Mouse (Mus musculus) forebrain, postnatal 0 days (tissue): ENCODE measurements at regions not wholly inside any gene's neighbourhood (a gene's known extent, or its start where the extent isn't known, plus 50 kb on each side); places are given as distances from the start of the nearest gene placed in this dataset.
"Not testable (repeated sequence)": the region's sequence is repeated elsewhere in the genome, so short reads cannot be mapped to it uniquely, and the experiment has no call there.

ENCODE experiments used
- ATAC-seq: fragments of 200-750 bp; cut with Nextera tagmentation; 2 replicates; pipeline ENCODE4 v1.8.0; 2017; ENCODE audit warnings: mild to moderate bottlenecking, moderate library complexity
- DNase-seq: peaks from one replicate; pipeline ENCODE4 v3.0.0-alpha.2; 2015
- H3K27ac ChIP-seq: fragments of 300-500 bp; sonication (generic); 2 replicates; pipeline ENCODE4 v1.5.1; 2014; ENCODE audit warnings: low read depth, mild to moderate bottlenecking, antibody characterized with exemption, low read length, moderate library complexity, mixed read lengths
- H3K27me3 ChIP-seq: fragments of 300-500 bp; sonication (generic); 2 replicates; pipeline ENCODE4 v1.6.1; 2014; ENCODE audit warnings: mild to moderate bottlenecking, low read length, mixed read lengths; ENCODE audit not compliant: insufficient read depth
- H3K36me3 ChIP-seq: fragments of 300-500 bp; sonication (generic); 2 replicates; pipeline ENCODE4 v1.6.1; 2014; ENCODE audit warnings: mild to moderate bottlenecking, moderate library complexity; ENCODE audit not compliant: insufficient read depth
- H3K4me1 ChIP-seq: fragments of 300-500 bp; sonication (generic); 2 replicates; pipeline ENCODE4 v1.6.1; 2014; ENCODE audit warnings: antibody characterized with exemption; ENCODE audit not compliant: insufficient read depth
- H3K4me2 ChIP-seq: fragments of 300-500 bp; sonication (generic); 2 replicates; pipeline ENCODE4 v1.6.1; 2014; ENCODE audit warnings: low read depth, mild to moderate bottlenecking, moderate library complexity
- H3K4me3 ChIP-seq: fragments of 300-500 bp; sonication (generic); 2 replicates; pipeline ENCODE4 v1.5.1; 2014; ENCODE audit warnings: low read depth, low read length, mixed read lengths
- H3K9ac ChIP-seq: fragments of 300-500 bp; sonication (generic); 2 replicates; pipeline ENCODE4 v1.6.1; 2014; ENCODE audit warnings: mild to moderate bottlenecking
- H3K9me3 ChIP-seq: fragments of 300-500 bp; sonication (generic); 2 replicates; pipeline ENCODE4 v1.6.1; 2016; ENCODE audit warnings: low read length
- CTCF ChIP-seq: sonication (generic); IDR thresholded peaks from 2 replicates; pipeline ENCODE4 v1.5.1; 2016; ENCODE audit warnings: antibody characterized with exemption, control low read depth, low read depth
- WGBS: fragments of 180-500 bp; shearing (Covaris S2); extraction: QIAGEN DNeasy Blood & Tissue Kit; methylation state at CpG from one replicate; pipeline ENCODE4 v1.1.7; 2014; 5-methylcytosine and 5-hydroxymethylcytosine counted together

- no peaks in the 10 kb centered on the region for H3K36me3 ChIP-seq
- H3K27ac ChIP-seq: no peak overlapping the region
- H3K4me3 ChIP-seq: no peak overlapping the region
- no peaks in the 10 kb centered on the region for H3K27me3 ChIP-seq
- no peak for TF ChIP-seq CTCF
- H3K4me2 ChIP-seq: no peak overlapping the region
- H3K9me3 ChIP-seq: no peaks in the 10 kb centered on the region
- ATAC-seq: no peak
- 85% methylated on average over 4 of the region's 4 CpGs for WGBS
- no peak overlapping the region for H3K9ac ChIP-seq
- H3K4me1 ChIP-seq: no peaks in the 10 kb centered on the region
- DNase-seq: no peak
These were observed 96.4 kb upstream of the C6 start for GRCm38 (mm10) chr15:4630611-4631010.

GRCm38 (mm10) chr15:4641666-4642065 is 85.3 kb upstream of the C6 start:
- 93% methylated on average over 4 of the region's 4 CpGs for WGBS
- ATAC-seq: no peak

GRCm38 (mm10) chr15:4642859-4643258 is 84.1 kb upstream of the C6 start:
- no peak for TF ChIP-seq CTCF
- no peaks in the 10 kb centered on the region for H3K27me3 ChIP-seq
- H3K4me1 ChIP-seq: no peaks in the 10 kb centered on the region
- DNase-seq (no peak), ATAC-seq (no peak)
- no peaks in the 10 kb centered on the region for H3K36me3 ChIP-seq
- no peak overlapping the region for H3K4me3 ChIP-seq
- H3K9me3 ChIP-seq: no peaks in the 10 kb centered on the region
- H3K4me2 ChIP-seq: no peak overlapping the region
- WGBS: 71% methylated on average over 4 of the region's 4 CpGs
- H3K27ac ChIP-seq: no peak overlapping the region
- no peak overlapping the region for H3K9ac ChIP-seq

More at GRCm38 (mm10) chr15:4641666-4642065, 85.3 kb upstream of the C6 start:
- Histone ChIP-seq H3K9ac (no peak overlapping the region), H3K27ac (no peak overlapping the region), H3K9me3 (no peaks in the 10 kb centered on the region), H3K36me3 (no peaks in the 10 kb centered on the region), H3K4me2 (no peak overlapping the region), H3K4me1 (no peaks in the 10 kb centered on the region), H3K4me3 (no peak overlapping the region), H3K27me3 (no peaks in the 10 kb centered on the region)
- DNase-seq: no peak
- TF ChIP-seq CTCF: no peak

GRCm38 (mm10) chr15:4643888-4644606 is 82.9 kb upstream of the C6 start:
- no peaks in the 10 kb centered on the region for H3K36me3 ChIP-seq
- H3K4me1 ChIP-seq: no peaks in the 10 kb centered on the region
- ATAC-seq: no peak
- H3K4me3 ChIP-seq: no peak overlapping the region
- no peak overlapping the region for H3K27ac ChIP-seq
- H3K9ac ChIP-seq: 0 out of 2 replicates have a peak overlapping the region, but pooled peaks have one; percentile 10
- no peak overlapping the region for H3K4me2 ChIP-seq
- DNase-seq: peak; percentile 20
- no peaks in the 10 kb centered on the region for H3K9me3 ChIP-seq
- no peaks in the 10 kb centered on the region for H3K27me3 ChIP-seq
- WGBS: 34% methylated on average over 4 of the region's 4 CpGs
- TF ChIP-seq CTCF: no peak

GRCm38 (mm10) chr15:4648626-4649025 is 78.3 kb upstream of the C6 start:
- H3K4me3 ChIP-seq: no peak overlapping the region
- H3K4me2 ChIP-seq: no peak overlapping the region
- H3K9ac ChIP-seq: no peak overlapping the region
- no peaks in the 10 kb centered on the region for H3K9me3 ChIP-seq
- 68% methylated on average over 4 of the region's 4 CpGs for WGBS
- H3K36me3 ChIP-seq: no peaks in the 10 kb centered on the region
- no peaks in the 10 kb centered on the region for H3K4me1 ChIP-seq
- no peak for DNase-seq
- H3K27ac ChIP-seq: no peak overlapping the region
- no peaks in the 10 kb centered on the region for H3K27me3 ChIP-seq
- TF ChIP-seq CTCF: no peak
- no peak for ATAC-seq

GRCm38 (mm10) chr15:4653706-4654105 is 73.3 kb upstream of the C6 start:
- Histone ChIP-seq H3K4me1 (no peaks in the 10 kb centered on the region), H3K27me3 (no peaks in the 10 kb centered on the region), H3K4me3 (no peak overlapping the region), H3K9ac (no peak overlapping the region), H3K36me3 (no peaks in the 10 kb centered on the region), H3K27ac (no peak overlapping the region), H3K4me2 (no peak overlapping the region), H3K9me3 (no peaks in the 10 kb centered on the region)
- ATAC-seq (no peak), DNase-seq (no peak)
- 97% methylated on average over 1 of the region's 1 CpGs for whole genome bisulfite sequencing
- no peak for TF ChIP-seq CTCF

GRCm38 (mm10) chr15:4672859-4673258 is 54.1 kb upstream of the C6 start:
- H3K36me3 ChIP-seq, H3K9ac ChIP-seq, H3K27me3 ChIP-seq, H3K4me1 ChIP-seq, DNase-seq, H3K4me2 ChIP-seq, ATAC-seq, H3K4me3 ChIP-seq, H3K9me3 ChIP-seq, H3K27ac ChIP-seq: not testable (repeated sequence)
- 99% methylated on average over 7 of the region's 9 CpGs for whole genome bisulfite sequencing
